Mouse (Mus musculus) thymus, adult 2 months (tissue): ENCODE data around the gene Dhrs7c. TPM values are rescaled to one million over a fixed set of nuclear protein-coding genes. Genes with fewer than 3 reads are reported as not detected.

Experiments used
- DNase-seq: peaks from one replicate; pipeline ENCODE4 v3.0.0; 2021
- H3K27ac ChIP-seq: fragments of 200-500 bp; 2 replicates; pipeline ENCODE4 v1.5.1; 2012; ENCODE audit warnings: low read length, control low read depth; ENCODE audit not compliant: control insufficient read depth, insufficient read depth
- H3K27me3 ChIP-seq: fragments of 200-500 bp; 2 replicates; pipeline ENCODE4 v1.6.1; 2012; ENCODE audit warnings: mild to moderate bottlenecking, low read length, moderate library complexity, mixed read lengths; ENCODE audit not compliant: control insufficient read depth, insufficient read depth
- H3K36me3 ChIP-seq: fragments of 200-500 bp; 2 replicates; pipeline ENCODE4 v1.6.1; 2012; ENCODE audit warnings: mild to moderate bottlenecking, low read length, moderate library complexity; ENCODE audit not compliant: control insufficient read depth, insufficient read depth
- H3K4me1 ChIP-seq: fragments of 200-500 bp; replicated peaks from 2 replicates; pipeline ENCODE4 v1.6.1; 2012; ENCODE audit warnings: low read length; ENCODE audit not compliant: control insufficient read depth, insufficient read depth
- H3K4me3 ChIP-seq: fragments of 200-500 bp; 2 replicates; pipeline ENCODE4 v1.5.1; 2012; ENCODE audit warnings: mild to moderate bottlenecking, low read length, control low read depth, moderate library complexity; ENCODE audit not compliant: control insufficient read depth, insufficient read depth
- CTCF ChIP-seq: fragments of 200-500 bp; IDR thresholded peaks from 2 replicates; pipeline ENCODE4 v1.5.1; 2012; ENCODE audit warnings: mild to moderate bottlenecking, control low read depth, low read length, moderate library complexity, borderline replicate concordance; ENCODE audit not compliant: control insufficient read depth, poor library complexity, insufficient read depth; ENCODE audit errors: extremely low read depth
- POLR2A ChIP-seq: fragments of 200-500 bp; IDR thresholded peaks from 2 replicates; pipeline ENCODE4 v1.6.1; 2012; ENCODE audit warnings: mild to moderate bottlenecking, low read length, control low read depth, moderate library complexity; ENCODE audit not compliant: control insufficient read depth, poor library complexity, insufficient read depth; ENCODE audit errors: extremely low read depth
- WGBS: fragments of 180-500 bp; shearing (Covaris S2); methylation state at CpG from one replicate; pipeline ENCODE4 v1.1.7; 2018; 5-methylcytosine and 5-hydroxymethylcytosine counted together
- polyA plus RNA-seq: library from polyadenylated mRNA; depleted of rRNA; stranded (reverse); fragments of >200 nt; gene quantifications from 2 replicates; pipeline ENCODE4 v1.2.3, GENCODE M21; 2012

Dhrs7c gene
- polyA plus RNA-seq, 1 experiment = 8.7 TPM

DNA sequence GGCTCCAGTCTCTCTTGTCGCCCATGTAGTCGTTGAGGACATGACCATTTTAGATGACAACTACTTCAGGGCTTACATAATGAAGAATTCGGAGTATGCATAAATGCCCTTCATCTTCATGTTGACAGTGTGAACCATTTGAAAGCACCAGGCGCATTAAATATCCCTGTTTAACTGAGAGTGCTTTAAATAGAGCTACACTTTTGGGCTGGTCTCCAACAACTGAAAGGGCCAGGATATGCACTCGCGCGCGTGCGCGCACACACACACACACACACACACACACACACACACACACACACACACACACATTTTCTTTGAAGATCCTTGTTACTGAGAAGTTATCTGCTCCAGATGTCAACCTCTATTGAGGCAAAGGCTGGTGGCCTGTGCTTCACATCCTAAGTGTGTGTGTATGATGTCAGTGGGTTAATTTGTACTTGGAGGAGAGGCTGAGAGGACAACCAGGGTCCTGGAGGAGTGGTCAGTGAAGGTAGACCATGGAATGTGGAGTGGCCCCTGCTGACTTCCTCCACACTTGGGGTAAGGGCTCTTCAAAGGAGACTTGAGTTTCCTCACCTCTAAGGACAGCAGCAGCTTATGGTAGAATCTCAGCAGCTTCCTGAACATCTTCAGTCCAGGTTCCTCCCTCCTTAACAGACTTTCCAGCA, 37.6 kb downstream of the Dhrs7c start:
- TF ChIP-seq POLR2A = no peak
- TF ChIP-seq CTCF = no peak
- WGBS = 93% methylated on average over 10 of the region's 10 CpGs
- Histone ChIP-seq H3K4me1 (no peaks in the 10 kb centered on the region), H3K27me3 (no peaks in the 10 kb centered on the region), H3K36me3 (no peaks in the 10 kb centered on the region), H3K27ac (no peak overlapping the region), H3K4me3 (no peak overlapping the region)
- DNase-seq = no peak

DNA sequence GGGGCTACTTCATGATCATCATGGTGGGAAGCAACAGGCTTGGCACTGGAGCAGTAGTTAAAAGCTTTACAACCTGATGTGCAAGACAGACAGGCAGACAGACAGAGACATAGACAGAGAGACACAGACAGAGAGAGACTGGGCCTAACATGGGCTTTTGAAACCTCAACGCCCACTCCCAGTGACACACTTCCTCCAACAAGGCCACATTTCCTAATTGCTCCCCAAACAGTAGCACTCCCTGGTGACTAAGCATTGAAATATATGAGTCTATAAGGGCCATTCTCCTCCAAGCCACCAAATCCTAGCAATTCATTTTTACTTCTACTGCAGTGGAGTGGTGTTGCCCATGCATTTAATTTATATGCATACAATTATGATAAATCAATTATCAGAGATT, 41.8 kb downstream of the Dhrs7c start:
- H3K27ac ChIP-seq = no peak overlapping the region
- WGBS = 53% methylated on average over 1 of the region's 1 CpGs
- H3K27me3 ChIP-seq = no peaks in the 10 kb centered on the region
- TF ChIP-seq CTCF (no peak), POLR2A (no peak)
- no peak overlapping the region for H3K4me3 ChIP-seq
- no peak for DNase-seq
- H3K36me3 ChIP-seq = no peaks in the 10 kb centered on the region
- no peaks in the 10 kb centered on the region for H3K4me1 ChIP-seq

DNA sequence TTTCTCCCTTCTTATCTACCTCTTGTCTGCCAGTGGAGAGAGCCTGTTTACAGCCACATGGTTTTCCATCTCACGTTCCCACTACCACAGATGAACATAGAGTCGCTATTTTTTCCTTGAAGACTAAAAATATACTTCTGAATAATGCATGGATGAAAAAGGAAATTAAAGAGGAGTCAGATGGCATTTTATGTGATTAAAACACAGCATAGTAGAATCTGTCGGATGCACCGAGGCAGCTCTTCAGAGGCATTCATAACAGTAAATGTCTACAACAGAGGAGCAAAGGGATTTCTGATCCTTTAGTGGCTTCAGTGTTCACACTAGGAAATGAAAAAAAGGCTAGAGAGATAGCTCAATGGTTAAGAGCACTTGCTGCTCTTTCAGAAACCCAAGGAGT, 47.2 kb downstream of the Dhrs7c start:
- WGBS = 94% methylated on average over 4 of the region's 4 CpGs
- DNase-seq = no peak
- Histone ChIP-seq H3K4me3 (no peak overlapping the region), H3K27ac (no peak overlapping the region), H3K4me1 (no peaks in the 10 kb centered on the region), H3K36me3 (no peaks in the 10 kb centered on the region), H3K27me3 (no peaks in the 10 kb centered on the region)
- no peak for TF ChIP-seq CTCF
- TF ChIP-seq POLR2A = no peak

DNA sequence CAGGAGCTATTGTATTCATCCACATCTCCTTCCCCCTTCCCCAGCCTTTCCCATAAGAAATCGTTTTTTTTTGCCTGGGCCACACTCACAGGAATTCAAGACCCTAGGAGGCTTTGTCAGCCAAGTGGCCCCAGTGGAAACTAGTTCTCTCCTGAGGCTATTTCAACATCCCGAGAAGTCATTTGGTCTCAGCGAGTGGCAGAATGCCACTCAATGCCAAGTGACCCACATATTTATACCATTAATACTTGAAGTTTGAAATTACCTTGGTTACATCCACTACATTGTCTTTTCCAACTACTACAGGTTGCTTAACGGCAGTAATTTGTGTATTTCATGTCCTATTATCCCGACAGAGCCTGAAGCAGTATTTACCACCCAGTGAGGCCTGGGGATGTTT, 53.8 kb downstream of the Dhrs7c start:
- Histone ChIP-seq H3K27ac (no peak overlapping the region), H3K36me3 (no peaks in the 10 kb centered on the region), H3K4me3 (no peak overlapping the region), H3K27me3 (no peaks in the 10 kb centered on the region), H3K4me1 (no peaks in the 10 kb centered on the region)
- 73% methylated on average over 5 of the region's 5 CpGs for WGBS
- TF ChIP-seq POLR2A = no peak
- TF ChIP-seq CTCF = no peak
- no peak for DNase-seq

DNA sequence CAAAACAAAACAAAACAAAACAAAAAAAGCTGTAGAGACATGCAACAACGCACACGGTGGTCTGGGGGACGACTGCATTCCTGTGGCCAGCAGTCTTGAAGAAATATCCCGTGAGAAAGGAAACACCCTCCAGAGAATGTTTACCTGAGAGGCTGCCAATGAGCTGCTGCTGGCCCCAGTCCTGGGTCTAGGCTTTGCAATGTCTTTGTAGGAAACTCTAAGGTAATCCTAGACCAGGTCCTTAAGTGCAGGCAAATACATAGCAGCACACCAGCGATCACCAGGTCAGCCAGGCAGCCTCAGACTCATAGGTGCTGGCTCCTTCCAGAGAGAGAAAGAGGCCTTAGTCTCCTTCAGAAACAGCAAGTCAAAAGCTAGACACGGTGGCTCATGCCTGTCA, 56.0 kb downstream of the Dhrs7c start:
- no peak overlapping the region for H3K27ac ChIP-seq
- 72% methylated on average over 6 of the region's 6 CpGs for WGBS
- H3K36me3 ChIP-seq = no peaks in the 10 kb centered on the region
- no peak overlapping the region for H3K4me3 ChIP-seq
- no peaks in the 10 kb centered on the region for H3K27me3 ChIP-seq
- TF ChIP-seq CTCF (no peak), POLR2A (no peak)
- DNase-seq = no peak
- no peaks in the 10 kb centered on the region for H3K4me1 ChIP-seq

DNA sequence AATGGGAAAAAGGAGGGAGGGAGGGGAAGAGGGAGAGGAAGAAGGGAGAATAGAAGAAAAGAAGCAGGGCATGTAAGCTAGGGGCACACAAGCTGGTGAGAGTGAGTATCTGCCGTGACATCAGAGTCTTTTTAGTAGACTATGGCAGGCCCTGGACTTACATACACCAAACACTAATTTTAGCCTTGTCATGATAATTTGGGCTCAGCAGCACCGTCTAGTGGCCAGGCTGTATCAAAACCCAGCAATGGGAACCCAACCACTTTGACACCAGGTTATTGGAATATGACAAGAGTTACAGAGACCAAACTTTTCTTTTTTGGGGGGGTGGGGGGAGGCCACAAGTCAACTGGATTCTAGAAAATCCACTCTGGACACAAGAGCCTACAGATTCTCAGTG, 57.0 kb downstream of the Dhrs7c start:
- H3K4me3 ChIP-seq = no peak overlapping the region
- H3K4me1 ChIP-seq = no peaks in the 10 kb centered on the region
- DNase-seq = peak; percentile 17
- H3K27me3 ChIP-seq = no peaks in the 10 kb centered on the region
- 15% methylated on average over 2 of the region's 2 CpGs for WGBS
- no peaks in the 10 kb centered on the region for H3K36me3 ChIP-seq
- no peak overlapping the region for H3K27ac ChIP-seq
- TF ChIP-seq POLR2A = no peak
- TF ChIP-seq CTCF = no peak

DNA sequence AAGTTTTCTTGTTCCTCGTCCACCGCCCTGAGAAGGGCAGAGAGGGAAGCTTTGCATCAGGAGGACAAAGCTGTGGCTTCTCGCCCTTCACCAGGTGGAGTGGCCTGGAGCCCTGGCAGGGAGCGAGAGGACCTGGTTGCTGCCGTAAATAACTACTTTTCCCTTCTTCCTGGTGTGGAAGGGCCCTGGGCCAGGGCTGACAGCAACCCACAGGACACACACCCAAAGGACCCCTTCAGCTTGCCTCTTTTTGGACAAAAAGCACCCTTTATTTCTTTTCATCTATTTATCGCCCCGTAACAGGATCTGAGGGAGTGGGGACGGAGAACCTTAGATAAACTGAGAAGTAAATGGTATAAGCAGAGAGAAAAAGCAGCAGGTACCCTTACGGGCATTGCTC, 60.5 kb downstream of the Dhrs7c start:
- Histone ChIP-seq H3K27me3 (no peaks in the 10 kb centered on the region), H3K4me3 (no peak overlapping the region), H3K36me3 (no peaks in the 10 kb centered on the region), H3K27ac (no peak overlapping the region), H3K4me1 (no peaks in the 10 kb centered on the region)
- 89% methylated on average over 9 of the region's 9 CpGs for WGBS
- DNase-seq = no peak
- TF ChIP-seq POLR2A (no peak), CTCF (no peak)
